Mouse (Mus musculus) kidney, postnatal 14 days (tissue): ENCODE data around the gene Grin2a.

Source experiments
- DNase-seq: peaks from one replicate; pipeline ENCODE4 v3.0.0; 2022; ENCODE audit warnings: mixed read lengths

The Grin2a gene

DNA sequence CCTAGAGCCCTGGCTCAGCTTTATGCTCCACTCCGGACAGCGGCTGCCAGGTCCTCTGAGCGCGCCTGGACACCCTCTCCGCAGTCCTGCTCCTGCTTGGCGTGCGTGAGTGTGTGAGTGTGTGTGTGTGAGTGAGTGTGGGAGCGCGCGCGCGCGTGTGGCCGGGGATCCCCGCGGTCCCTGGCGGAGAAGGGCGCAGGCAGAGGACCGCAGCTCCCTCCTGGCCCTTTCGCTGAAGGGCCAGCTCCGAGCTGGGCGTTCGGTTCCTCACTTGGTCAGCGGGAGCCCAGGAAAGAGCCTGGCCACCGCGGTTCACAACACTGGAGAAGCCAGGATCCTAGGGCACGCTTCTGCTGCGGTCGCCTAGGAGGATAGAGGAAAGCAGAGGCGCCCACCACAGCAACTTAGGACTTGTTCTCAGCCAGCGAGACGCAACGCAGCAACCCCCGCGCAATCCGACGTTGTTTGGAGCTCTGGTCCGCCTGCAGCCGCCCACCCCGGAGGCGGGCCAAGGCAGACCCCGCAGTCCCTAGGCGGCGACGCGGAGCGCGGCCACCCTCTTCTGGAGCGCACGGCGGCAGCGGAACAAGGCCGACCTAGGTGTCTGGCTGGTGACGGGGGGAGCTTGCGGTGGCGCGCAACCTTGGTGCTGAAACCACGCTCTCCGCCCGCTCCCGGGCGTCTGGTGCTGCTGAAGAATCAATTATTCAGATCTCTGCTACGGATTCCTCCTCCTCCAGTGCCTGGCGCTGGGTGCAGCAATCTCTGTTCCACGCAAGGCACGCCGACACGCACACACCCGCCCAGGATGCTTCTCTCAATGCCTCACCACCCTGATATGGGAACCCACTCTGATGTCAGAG is at the start of gene Grin2a:
Gene Grin2a, minus strand, starts transcription at position 610 of the 863 bp plus-strand sequence.
- peak; percentile 3 for DNase-seq

DNA sequence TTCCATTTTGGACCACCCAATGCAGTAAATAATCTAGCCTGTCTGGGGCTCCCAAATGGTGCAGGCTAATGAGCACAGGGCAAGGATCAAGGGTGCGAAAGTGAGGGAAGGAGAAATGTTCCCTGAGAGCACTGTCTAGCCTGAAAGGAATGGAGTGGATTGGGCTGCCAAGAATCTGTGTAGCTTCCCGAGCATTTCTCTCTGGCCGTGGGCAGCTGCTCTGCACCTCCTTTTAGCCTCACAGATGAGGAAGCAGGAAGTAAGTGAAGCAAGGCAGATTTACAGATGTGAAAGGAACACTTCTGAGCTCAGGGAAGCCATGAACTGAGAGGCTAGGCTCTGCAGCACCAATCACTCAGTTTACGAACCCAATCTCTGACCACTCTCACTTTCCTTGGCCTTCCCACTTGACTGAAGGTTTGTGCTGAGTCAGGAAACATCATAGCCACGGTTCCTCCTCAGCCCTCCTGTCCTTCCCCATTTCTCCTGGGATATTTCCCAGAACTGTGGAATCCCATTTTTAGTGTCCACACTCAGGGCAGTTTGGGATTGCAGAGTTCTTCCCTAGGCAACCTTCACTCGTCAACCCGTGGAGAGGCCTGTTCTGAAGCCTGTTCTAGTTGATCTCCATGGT is 40.3 kb upstream of the Grin2a start:
- DNase-seq, result no peak

DNA sequence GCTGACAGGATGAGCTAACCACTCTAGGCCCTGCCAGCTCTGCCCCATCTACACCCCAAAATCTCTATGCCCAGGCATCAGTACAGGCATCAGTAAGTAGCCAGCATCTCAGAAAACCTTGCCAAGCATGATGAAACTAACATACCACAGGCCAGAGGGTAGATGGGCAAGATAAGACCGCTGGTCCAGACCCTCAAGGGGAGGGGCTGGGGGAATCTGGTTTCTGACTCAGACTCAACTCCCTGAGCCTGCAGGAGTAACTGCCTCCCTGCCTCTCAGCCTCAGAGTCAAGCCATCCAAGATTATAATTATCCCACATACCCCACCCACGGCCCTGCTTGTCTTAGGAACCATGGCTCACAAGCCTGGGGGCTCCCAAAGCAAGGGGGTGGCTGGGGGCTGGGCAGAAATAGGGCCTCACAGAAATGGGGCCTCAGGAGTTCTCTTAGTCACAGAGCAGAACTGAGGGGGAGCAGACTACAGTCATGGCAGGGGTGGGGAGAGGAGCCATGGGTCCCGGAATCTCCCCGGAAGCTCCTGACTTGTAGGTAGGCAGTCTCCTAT is 38.1 kb upstream of the Grin2a start:
- no peak for DNase-seq

DNA sequence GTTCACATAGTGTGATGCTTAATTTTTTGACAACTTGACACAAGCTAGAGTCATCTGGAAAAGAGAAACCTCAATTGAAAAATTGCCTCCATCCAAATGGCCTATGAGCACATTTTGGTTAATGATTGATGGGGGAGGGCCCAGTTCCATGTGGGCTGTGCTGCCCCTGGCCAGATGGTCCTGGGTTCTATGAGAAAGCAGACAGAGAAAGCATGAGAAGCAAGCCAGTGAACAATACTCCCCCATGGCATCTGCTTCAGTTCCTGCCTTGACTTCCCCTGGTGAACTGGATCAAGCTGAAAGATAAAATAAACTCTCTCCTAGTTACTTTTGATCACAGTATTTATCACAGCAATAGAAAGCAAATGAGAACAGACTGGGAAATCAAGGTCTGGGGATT is 36.5 kb upstream of the Grin2a start:
- no peak for DNase-seq

DNA sequence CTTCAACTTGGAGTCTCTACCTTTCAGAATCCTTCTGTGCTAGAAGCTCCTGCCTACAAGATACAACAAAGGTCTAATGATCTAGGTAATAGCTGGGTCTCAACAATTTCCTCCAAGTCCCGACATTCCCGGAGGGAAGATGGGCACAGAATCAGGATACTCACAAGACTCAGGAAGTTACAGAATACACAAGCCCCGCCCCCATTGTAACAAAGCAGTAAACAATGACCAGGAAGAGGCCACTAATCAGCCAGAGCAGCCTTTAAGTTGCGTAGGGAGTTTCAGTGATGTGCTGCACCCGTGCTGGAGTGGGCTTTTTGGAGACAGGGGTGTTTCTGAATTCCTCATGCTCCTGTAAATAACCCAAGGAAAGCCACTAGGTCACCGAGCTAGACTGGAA is 31.4 kb upstream of the Grin2a start:
- DNase-seq, result no peak

DNA sequence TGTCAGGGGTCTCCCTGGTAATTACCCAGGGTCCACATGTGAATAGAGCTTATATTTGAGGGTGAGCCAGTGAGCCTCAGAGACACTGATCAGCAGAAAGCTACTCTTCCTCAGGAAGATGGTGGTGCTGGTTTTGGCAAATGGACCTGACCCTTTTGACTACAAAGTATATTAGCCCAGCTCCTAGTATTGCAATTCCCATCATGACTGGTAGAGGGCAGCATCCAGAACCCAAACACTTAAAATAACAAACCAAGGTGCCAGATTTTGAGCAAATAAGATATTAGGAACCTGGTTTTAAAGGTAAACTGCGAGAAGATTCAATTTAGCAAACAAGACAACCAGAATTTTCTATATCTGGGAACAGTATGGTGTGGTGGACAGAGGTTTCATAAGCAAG is 14.4 kb upstream of the Grin2a start:
- DNase-seq, result no peak

DNA sequence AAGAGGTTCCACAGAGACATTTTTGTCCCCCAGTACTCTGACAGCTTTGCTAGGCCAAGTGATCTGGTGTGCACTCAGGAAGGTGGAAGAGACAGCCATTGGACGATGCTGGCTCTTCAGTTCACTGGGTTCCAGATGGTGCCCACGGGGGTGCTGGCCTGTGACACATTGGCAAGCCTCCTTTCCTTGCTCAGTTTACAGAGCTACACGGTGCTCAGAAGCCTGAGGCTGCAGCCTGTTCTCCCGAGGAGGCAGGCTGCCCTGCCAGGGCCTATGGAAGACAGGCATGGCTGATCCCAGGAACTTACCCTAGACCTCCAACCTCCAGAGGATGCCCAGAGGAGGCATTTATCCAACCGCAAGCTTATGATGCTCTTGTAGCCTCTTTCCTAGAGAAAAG is 10.2 kb upstream of the Grin2a start:
- no peak for DNase-seq

DNA sequence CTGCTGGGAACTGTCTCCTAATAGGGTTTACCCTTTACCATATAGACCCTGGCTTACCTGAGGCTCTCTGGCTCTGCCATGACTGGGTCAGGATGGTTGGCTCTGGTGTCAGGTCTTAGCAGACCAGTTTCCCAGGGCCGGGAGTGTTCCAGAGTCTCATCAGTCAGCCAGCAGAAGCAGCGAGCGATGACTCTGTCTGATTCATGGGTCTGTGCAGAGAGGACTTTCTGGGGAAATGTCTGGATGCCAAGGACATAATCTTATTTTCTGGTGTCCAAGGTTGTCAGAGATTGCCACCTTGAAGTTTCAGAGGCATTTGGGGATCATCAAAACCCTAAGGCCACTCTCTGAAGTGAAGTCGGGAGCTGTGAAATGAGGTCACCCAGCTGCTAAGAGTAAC is 8.7 kb upstream of the Grin2a start:
- no peak for DNase-seq

DNA sequence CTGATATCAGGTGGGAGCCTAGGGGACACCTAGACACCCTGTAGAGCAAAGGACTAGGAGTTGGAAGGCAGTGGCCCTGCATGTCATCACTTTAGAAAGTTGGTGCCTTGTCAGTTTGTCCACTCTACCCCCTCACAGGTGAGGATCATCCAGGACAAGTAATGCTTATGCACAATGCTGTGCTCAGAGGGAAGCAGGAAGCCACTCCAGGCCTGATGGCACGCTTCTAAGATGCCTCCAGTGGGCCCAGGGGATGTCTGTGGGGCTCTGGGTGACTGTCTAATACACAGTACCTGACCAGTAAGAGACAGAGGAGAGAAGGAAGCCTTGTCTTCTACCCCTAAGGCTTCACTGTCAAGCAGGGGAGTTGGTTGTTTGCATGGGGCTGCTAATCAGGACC is 7.6 kb upstream of the Grin2a start:
- no peak for DNase-seq

DNA sequence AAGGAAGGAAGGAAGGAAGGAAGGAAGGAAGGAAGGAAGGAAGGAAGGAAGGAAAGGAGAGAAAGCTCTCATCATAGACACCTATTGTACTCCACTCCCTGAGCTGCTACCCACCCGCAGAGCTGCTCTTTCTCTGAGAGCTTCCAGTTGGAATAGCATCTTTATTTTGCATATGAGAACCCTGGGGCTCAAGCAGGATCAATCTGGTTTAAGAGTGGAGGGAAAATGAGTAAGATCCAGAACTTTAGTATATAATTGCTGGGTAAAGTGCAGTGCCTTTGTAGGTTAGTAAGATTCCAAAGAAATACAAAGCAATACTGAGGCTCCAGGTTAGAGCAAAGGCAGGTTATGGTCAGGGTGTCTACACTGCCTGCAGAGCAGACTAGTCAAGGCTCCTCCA is 6.2 kb upstream of the Grin2a start:
- no peak for DNase-seq

DNA sequence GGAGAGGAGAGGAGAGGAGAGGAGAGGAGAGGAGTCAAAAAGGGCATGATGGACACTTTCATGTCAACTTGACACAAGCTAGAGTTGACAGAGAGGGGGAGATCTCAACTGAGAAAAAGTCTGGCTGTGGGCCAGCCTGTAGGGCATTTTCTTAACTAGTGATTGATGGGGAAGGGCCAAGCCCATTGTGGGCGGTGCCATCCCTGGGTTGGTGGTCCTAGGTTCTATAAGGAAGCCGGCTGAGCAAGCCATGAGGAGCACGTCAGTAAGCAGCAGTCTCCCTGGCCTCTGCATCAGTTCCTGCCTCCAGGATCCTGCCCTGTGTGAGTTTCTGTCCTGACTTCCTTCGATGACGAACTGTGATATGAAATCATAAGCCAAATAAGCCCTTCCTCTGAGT is 4.6 kb upstream of the Grin2a start:
- DNase-seq, result no peak

DNA sequence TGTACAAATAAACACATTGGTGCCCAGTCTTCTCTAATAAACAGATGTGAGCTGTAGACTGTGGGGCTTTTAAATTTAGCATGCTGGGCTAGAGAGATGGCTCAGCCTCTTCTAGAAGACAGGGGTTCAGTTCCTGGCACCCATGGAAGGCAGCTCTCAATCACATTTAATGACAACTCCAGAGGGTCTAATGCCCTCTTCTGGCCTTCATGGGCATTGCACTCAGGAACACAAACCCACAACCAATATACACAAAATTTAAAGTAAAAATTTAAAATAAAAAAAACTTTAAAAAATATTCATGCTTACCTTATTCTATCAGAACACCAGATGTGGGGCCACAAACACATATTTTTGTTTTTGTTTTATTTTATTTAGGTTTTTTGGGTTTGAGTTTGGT is 2.6 kb upstream of the Grin2a start:
- DNase-seq, result no peak

DNA sequence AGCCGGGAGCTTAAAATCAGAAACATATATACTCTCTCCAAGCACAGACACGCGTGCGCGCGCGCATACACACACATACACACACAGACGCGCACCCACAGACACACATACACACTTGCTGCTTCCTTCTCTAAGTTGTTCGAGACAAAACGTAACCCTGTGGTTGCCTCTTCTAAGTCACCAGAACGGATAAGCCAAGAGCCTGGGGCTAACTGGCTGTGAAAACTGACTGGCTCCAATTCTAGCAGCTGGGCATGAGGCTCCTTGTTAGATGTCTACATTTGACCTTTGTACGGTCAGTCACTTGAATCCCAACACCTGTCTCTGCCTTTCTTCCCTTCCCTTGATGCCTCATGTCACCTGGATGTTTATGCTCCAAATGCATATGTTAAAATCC is 452 bp upstream of the Grin2a start:
- DNase-seq, result no peak

DNA sequence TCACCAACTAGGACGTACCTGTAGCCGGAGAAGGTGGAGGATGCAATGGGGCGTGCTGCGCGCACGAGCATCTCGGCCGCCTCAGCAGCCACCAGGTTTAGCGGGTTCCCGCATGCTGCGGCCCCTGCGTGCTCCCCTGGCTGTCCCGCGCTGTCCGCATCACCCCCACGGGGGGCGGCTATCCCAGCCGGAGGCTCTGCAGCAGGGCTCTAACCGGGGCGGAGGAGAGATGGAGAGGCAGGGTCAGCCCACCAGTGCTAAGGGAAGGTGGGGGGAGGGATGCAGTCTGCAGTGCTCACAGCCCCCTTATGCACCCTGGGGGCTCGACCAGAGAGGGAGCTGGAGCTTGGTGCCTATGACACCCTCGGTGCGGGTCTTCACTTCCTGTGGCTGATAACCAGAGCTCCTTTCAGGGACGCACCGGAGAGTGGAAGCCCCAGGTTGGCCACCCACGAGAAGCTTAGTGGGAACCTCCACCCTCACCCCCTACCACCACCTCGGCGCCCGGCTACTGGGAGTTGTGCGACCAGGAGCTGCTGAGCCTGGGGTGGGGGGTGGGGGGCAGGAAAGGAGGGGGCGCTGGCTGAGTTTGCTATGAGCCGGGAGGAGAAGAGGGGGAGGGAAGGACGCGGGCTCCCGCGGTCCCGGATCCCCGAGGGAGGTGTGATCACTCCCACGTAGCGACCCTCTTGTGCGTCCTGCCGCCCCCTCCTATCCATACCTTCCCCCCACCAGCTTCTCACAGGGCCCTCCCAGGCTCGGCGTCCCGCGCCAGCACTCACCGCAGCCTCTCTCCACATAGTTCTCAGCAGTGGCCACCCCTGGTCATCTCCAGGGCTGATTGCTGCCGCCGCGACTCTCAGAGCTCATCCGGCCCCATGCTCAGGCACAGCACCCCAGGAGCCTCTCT is 1.1 kb downstream of the Grin2a start:
- DNase-seq, result no peak

DNA sequence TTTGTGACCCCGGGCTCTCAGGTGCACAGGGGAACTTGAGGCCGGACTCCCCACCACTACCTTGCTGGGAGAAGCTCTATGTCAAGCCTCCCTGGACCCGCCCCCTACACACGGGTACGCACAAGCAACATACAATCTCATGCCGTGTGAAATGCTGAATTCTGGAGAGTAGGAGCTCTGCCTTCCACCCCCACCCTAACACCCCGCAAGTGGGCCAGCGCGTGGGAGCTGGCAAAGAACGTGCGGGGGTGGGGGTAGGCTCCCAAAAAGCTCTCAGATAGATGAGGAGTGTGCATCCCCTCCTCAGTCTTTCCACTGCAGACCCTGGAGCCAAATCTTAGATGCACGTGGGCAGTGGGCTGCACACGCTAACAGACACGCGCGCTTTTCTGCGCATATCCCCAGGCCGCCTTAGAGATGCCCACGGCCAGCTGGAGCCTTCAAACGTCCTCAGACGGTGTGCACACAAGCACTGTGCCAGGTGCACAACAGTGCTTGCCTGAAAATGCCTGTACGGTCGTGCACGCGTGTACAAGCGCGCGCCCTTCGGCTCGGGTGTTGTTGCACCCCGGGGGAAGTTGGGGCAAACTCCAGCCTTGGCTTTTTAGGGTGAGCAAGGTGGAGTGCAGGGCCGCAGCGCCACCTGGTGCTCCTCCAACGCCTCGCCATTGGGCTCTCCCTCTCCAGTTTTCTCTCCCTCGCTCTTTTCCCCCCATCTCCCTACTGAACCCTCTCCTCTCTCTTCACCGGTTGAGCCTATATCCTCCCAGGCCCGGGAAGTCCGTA is 1.9 kb downstream of the Grin2a start:
- DNase-seq, result peak; percentile 45

DNA sequence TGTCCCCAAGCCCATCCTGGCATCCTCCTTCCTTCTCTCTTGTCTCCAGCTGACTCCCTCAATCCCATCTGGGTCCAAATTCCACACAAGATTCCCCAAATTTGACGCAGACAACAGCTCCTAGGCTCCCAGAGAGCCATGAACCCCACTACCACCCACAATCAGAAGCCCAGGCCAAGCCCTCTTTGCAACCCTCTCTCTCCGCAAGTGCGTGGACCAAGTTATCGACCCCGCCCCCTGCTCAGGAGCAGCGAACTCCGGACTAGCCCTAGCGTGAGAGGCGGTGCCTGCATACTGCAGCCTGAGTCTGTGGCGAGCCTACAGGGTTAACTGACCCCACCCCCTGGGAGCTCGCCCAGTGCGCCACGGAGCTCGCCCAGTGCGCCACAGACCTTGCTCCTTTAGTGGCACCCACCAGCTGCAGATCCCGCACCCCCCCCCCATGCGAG is 2.6 kb downstream of the Grin2a start:
- DNase-seq, result peak; percentile 10

DNA sequence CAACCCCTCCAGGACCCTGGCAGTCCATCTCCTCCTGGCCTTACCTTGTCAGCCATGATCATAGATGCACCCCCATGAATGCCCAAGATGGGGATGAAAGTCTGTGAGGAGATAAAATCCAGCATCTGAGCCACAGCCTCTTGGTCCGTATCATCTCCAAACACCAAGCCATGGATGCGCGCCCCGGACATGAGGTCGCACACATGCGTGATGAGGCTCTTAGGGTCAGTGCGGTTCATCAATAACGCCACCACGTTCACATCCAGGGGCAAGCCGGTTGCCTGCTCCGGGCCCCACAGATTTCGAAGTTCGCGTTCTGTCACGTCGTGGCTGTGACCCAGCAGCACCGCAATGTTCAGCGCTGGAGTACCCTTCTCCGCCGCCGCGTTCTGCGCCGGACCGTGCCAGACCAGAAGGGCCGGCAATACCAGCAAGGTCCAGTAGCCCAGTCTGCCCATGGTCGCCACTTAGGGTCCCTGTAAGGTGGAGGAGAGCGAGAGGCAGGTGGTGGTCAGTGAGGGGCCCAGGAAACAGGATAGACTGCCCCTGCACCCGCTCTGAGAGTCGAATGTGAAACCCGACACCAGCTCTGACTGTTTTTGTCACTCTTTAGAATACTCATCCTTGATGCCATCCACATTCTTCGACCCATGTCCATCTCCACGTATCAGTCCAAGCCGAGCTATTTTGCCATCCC is 3.1 kb downstream of the Grin2a start:
- no peak for DNase-seq

DNA sequence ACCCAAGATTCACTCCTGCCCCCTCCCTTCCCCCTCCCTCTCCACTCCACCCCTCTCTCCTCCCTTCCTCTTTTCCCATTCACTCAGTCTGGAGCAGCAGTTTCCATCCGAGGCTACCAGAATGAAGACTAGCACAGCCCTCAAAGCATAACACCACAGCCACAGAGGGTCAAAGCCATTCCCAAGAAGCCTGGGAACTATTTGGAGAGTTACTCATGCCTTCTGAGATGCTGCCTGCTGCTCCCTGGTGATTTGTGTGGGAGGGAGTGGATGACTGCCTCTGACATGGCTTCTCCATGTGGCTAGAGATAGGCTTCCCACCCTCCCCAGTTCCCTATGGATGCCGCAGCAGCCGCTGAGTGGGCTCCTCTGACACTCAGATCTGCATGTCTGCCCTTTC is 10.3 kb downstream of the Grin2a start:
- DNase-seq, result no peak

DNA sequence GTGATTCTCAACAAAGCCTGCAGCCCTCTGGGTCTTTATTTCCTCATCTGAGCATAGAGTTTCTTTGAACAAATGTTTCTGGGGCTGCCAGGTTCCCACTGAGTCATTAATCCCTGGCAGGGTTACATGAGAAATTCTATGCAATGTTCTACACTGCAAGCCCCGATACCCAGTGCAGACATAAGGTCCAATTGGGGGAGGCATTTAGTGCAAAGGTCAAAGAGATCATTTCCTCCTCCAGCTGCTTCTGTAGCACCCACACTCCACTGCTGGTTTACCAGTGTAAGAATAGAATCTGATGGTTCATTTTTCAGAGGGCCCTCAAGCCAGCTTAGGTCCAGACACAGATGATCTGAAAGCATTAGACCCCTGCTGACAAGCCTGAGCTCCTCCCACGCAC is 14.7 kb downstream of the Grin2a start:
- DNase-seq, result no peak

DNA sequence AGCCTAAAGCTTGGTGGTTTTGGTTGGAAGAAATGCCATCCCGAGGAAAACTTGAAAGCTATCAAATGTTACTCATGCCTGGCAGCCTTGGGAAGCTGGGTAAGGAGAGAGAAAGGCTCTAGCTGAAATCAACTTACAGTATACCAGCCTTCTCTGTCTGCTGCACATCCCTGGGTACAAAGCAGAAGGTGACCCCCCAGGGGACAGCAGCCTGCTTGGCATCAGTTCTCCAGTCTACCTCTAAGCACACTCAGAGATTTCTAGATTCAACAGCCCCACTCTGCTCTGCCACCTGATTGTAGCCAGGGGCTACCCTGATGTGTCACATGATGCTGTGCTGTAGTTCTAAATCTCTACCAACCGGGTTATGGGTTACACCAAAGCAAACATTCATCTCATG is 17.2 kb downstream of the Grin2a start:
- DNase-seq, result no peak

DNA sequence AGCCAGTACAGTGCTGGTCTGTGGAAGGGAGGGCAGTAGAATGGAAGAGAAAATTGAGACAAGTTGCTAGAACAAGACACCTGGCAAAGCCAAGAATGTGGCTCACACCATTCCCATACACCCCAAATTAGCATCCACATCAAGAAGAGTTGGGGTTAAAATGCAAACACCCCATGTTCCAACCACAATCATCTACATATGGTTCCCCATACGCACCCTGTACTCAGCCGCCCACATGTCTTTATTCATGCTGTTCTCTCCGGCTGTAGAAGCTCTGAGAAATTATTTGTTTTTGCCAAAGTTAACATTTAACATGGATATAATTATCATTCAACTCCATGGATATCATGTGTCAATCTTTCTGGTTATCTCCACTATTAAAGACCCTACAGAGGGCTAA is 22.7 kb downstream of the Grin2a start:
- DNase-seq, result no peak

DNA sequence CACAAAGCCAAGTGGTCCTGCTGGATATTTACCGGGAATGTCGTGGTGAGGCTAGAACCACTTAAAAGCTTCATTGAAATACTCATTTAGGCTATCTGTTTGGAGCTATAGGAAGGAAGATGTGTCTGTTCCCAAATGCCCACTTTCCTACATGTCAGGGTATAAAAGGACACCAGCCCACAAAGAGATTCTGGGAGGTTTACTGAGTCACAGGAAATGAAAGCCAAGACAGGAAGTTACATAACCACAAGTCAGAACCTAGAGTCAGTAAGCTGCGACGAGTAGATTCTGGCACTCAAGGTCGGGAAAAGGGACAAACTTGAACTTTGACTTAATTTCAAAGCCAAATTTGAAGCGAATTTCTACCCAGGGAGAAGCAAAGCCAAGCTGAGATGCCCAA is 30.9 kb downstream of the Grin2a start:
- no peak for DNase-seq
